Mouse (Mus musculus) embryonic fibroblast, embryonic 13.5 days (primary cell): ENCODE measurements around the gene Pitpnb. TPM values are rescaled to one million over a fixed set of nuclear protein-coding genes. Genes with fewer than 3 reads are reported as not detected.

Experiments
- H3K27ac ChIP-seq: 2 replicates; pipeline ENCODE4 v1.5.1; 2012; ENCODE audit warnings: low read length, control low read depth, inconsistent platforms; ENCODE audit not compliant: insufficient read depth
- H3K4me1 ChIP-seq: 2 replicates; pipeline ENCODE4 v1.6.1; 2011; ENCODE audit warnings: low read length; ENCODE audit not compliant: control insufficient read depth, insufficient read depth
- H3K4me3 ChIP-seq: 2 replicates; pipeline ENCODE4 v1.5.1; 2011; ENCODE audit warnings: mild to moderate bottlenecking, control low read depth, low read length; ENCODE audit not compliant: insufficient read depth
- CTCF ChIP-seq: IDR thresholded peaks from 2 replicates; pipeline ENCODE4 v1.5.1; 2011; ENCODE audit warnings: mild to moderate bottlenecking, control low read depth, low read length, moderate library complexity, borderline replicate concordance; ENCODE audit not compliant: insufficient read depth
- POLR2A ChIP-seq: IDR thresholded peaks from 2 replicates; pipeline ENCODE4 v1.6.1; 2011; ENCODE audit warnings: low read depth, mild to moderate bottlenecking, control low read depth, low read length, moderate library complexity
- polyA plus RNA-seq: library from polyadenylated mRNA; stranded (reverse); fragments of >200 nt; gene quantifications from 2 replicates; pipeline ENCODE4 v1.2.4, GENCODE M21; 2011; ENCODE audit warnings: low read depth; ENCODE audit not compliant: missing spikeins, insufficient read length

Gene Pitpnb
- polyA plus RNA-seq, 1 experiment = 98.2 TPM

DNA sequence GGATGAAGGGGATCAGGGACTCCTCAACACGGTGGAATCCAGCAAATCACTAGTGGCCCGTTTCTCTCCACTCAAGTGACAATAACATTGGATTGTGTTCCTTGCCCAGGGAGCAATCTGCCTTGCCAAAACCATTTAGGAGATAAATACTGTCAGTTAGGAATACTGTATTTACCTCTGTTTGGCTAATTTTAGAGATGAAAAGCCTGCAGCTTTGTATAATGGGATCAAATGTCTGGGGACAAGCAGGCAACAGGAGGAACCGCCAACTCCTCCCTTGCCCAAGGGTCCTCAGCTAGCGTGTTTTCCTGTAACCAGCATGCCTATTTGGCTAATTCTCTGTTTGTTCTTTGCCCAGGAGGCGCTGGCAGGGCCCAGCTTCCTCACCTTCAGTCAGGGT lies 95.7 kb downstream of the Pitpnb start:
- no peak for TF ChIP-seq CTCF
- TF ChIP-seq POLR2A = no peak
- Histone ChIP-seq H3K27ac (no peak overlapping the region), H3K4me1 (peaks cover 19% of the 10 kb centered on the region), H3K4me3 (no peak overlapping the region)

DNA sequence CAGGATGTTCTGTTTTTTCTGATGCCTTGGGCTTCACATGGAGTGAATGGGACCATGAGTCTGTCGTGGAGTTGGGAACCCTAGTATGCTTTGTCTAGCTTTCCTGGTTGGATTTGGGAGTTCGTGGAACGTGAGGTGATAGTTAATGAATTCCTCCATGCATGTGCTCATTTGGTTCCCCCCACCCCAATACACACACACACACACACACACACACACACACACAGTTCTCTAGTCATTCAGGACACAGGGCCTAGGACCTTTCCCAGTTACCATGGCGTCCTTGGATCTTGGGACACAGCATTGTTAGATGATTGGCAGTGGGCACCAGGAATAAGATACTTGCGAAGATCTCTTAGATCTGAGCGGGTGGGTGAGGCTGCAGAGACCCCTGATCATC lies 98.3 kb downstream of the Pitpnb start:
- Histone ChIP-seq H3K27ac (no peak overlapping the region), H3K4me1 (peaks cover 21% of the 10 kb centered on the region), H3K4me3 (no peak overlapping the region)
- TF ChIP-seq CTCF (no peak), POLR2A (no peak)

DNA sequence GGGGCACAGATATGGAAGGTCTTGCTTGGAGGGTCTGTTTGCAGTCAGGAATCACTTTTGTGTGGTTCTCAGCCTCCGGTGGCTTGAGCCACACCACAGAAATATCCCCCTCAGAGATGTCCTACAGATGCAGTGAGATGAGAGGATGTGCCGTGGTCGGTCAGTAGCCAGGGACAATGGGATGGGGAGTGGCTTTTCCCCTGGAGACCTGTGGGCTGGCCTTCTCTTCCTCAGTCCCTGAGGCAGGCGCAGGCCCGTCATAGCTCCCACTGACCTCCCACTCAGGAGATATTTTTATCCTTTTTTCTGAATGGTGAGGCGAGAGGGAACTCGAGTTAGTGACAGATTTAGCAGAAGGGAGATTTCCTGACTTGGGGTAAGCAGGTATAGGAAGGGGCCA lies 99.2 kb downstream of the Pitpnb start:
- TF ChIP-seq CTCF = no peak
- no peak for TF ChIP-seq POLR2A
- peaks cover 23% of the 10 kb centered on the region for H3K4me1 ChIP-seq
- no peak overlapping the region for H3K27ac ChIP-seq
- no peak overlapping the region for H3K4me3 ChIP-seq

- H3K27ac ChIP-seq = no peak overlapping the region
- no peak for TF ChIP-seq POLR2A
- no peak for TF ChIP-seq CTCF
- peaks cover 21% of the 10 kb centered on the region for H3K4me1 ChIP-seq
- no peak overlapping the region for H3K4me3 ChIP-seq
Observed at GRCm38 (mm10) chr5:111431007-111431730, 100.6 kb downstream of the Pitpnb start.

GRCm38 (mm10) chr5:111432842-111433241 lies 102.3 kb downstream of the Pitpnb start:
- Histone ChIP-seq H3K27ac (no peak overlapping the region), H3K4me3 (no peak overlapping the region), H3K4me1 (peaks cover 21% of the 10 kb centered on the region)
- TF ChIP-seq POLR2A (no peak), CTCF (no peak)

- TF ChIP-seq POLR2A = no peak
- no peak for TF ChIP-seq CTCF
- Histone ChIP-seq H3K4me1 (peaks cover 17% of the 10 kb centered on the region), H3K4me3 (no peak overlapping the region), H3K27ac (no peak overlapping the region)
Observed at GRCm38 (mm10) chr5:111434342-111434842, 103.8 kb downstream of the Pitpnb start.

DNA sequence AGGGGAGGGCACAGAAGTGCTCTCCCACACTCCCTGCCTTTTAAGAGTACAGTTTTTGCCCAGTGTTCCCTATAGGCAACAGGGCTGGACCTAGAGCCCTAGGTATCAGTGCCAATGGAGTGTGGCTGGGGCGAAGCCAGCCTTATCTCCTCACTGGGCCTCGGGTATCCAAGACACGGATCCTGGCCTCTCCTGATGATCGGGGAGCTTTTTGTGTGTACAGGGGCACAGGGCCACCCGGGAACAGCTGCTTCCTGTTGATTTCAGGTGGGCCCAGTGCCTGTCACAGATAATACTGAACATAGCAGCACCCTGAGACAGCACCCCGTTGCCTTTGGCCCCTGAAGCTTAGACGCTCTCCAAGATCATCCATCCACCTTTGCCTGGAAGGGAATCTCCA lies 105.7 kb downstream of the Pitpnb start:
- H3K4me1 ChIP-seq = peaks cover 4% of the 10 kb centered on the region
- TF ChIP-seq POLR2A = no peak
- no peak overlapping the region for H3K27ac ChIP-seq
- H3K4me3 ChIP-seq = no peak overlapping the region

DNA sequence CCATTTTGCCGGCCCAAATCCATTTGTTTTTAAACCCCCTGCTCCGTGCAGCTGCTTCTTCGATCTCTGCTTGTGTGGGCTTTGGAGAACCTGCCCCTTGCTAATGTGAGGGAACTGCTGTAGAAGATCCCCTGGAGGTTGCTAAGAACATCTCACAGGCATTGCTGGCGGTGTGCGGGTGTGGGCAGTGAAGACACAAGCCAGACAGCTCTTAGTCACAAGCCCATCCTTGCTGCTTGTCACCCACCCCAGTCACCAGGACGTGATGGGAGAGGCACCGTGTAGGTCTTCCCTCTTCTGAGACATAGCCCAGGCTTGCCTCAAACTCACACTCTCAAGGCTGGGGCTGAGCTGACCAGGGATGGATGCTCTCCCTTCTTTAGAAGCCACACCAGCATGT lies 106.6 kb downstream of the Pitpnb start:
- no peak overlapping the region for H3K27ac ChIP-seq
- no peak for TF ChIP-seq POLR2A
- TF ChIP-seq CTCF = no peak
- H3K4me1 ChIP-seq = peaks cover 2% of the 10 kb centered on the region
- no peak overlapping the region for H3K4me3 ChIP-seq

Other genes with a start within 250 kb of the Pitpnb start
- 18.9 and 21.7 TPM in 2 replicates for gene Mn1, start 86.6 kb downstream of the Pitpnb start, polyA plus RNA-seq